Mouse (Mus musculus): ENCODE measurements at regions not wholly inside any gene's neighbourhood (a gene's known extent, or its start where the extent isn't known, plus 50 kb on each side); places are given as distances from the start of the nearest gene placed in this dataset.

- WGBS: 76% methylated on average over 4 of the region's 4 CpGs
Observed at GRCm38 (mm10) chr14:91658654-91659421, 2231.6 kb downstream of the Pcdh9 start.

GRCm38 (mm10) chr14:91656011-91656410 is 2234.5 kb downstream of the Pcdh9 start:
- Histone ChIP-seq H3K4me1 (ENCODE audit: control insufficient read depth, insufficient read depth, low read length) (no peaks in the 10 kb centered on the region), H3K27ac (replicated peaks; ENCODE audit: low read depth, low read length) (no peak overlapping the region), H3K27me3 (ENCODE audit: control insufficient read depth, insufficient read depth, low read length) (no peaks in the 10 kb centered on the region), H3K9me3 (ENCODE audit: control insufficient read depth, low read length) (no peaks in the 10 kb centered on the region), H3K36me3 (ENCODE audit: control insufficient read depth, insufficient read depth, low read length) (no peaks in the 10 kb centered on the region), H3K9ac (ENCODE audit: low read depth, low read length, severe bottlenecking) (no peak overlapping the region), H3K4me3 (replicated peaks; ENCODE audit: low read length) (no peak overlapping the region), H3K4me2 (replicated peaks; ENCODE audit: low read depth, low read length, severe bottlenecking) (no peak overlapping the region)
- no peak for ATAC-seq (ENCODE audit: low FRiP score, low read depth)
- WGBS: 83% methylated on average over 1 of the region's 1 CpGs
- no peak for TF ChIP-seq POLR2A (IDR thresholded peaks at IDR 0.05; ENCODE audit: borderline replicate concordance, extremely low read depth, insufficient read depth, insufficient read length)
- DNase-seq (ENCODE audit: low spot score): no peak

More at GRCm38 (mm10) chr14:91658654-91659421, 2231.6 kb downstream of the Pcdh9 start:
- H3K4me1 ChIP-seq (ENCODE audit: control insufficient read depth, insufficient read depth, low read length): no peaks in the 10 kb centered on the region
- no peak overlapping the region for H3K4me3 ChIP-seq (replicated peaks; ENCODE audit: low read length)
- no peaks in the 10 kb centered on the region for H3K9me3 ChIP-seq (ENCODE audit: control insufficient read depth, low read length)
- no peak for TF ChIP-seq POLR2A (IDR thresholded peaks at IDR 0.05; ENCODE audit: borderline replicate concordance, extremely low read depth, insufficient read depth, insufficient read length)
- ATAC-seq (ENCODE audit: low FRiP score, low read depth) (peak; percentile 74), DNase-seq (ENCODE audit: low spot score) (peak; percentile 45)
- H3K36me3 ChIP-seq (ENCODE audit: control insufficient read depth, insufficient read depth, low read length): no peaks in the 10 kb centered on the region
- H3K27ac ChIP-seq (replicated peaks; ENCODE audit: low read depth, low read length): no peak overlapping the region
- H3K9ac ChIP-seq (ENCODE audit: low read depth, low read length, severe bottlenecking): no peak overlapping the region
- no peak overlapping the region for H3K4me2 ChIP-seq (replicated peaks; ENCODE audit: low read depth, low read length, severe bottlenecking)
- H3K27me3 ChIP-seq (ENCODE audit: control insufficient read depth, insufficient read depth, low read length): no peaks in the 10 kb centered on the region

GRCm38 (mm10) chr14:91630976-91631375 is 2259.5 kb downstream of the Pcdh9 start:
- no peaks in the 10 kb centered on the region for H3K36me3 ChIP-seq (ENCODE audit: control insufficient read depth, insufficient read depth, low read length)
- DNase-seq (ENCODE audit: low spot score) (no peak), ATAC-seq (ENCODE audit: low FRiP score, low read depth) (no peak)
- no peak for TF ChIP-seq POLR2A (IDR thresholded peaks at IDR 0.05; ENCODE audit: borderline replicate concordance, extremely low read depth, insufficient read depth, insufficient read length)
- no peaks in the 10 kb centered on the region for H3K9me3 ChIP-seq (ENCODE audit: control insufficient read depth, low read length)
- H3K4me1 ChIP-seq (ENCODE audit: control insufficient read depth, insufficient read depth, low read length): no peaks in the 10 kb centered on the region
- H3K4me3 ChIP-seq (replicated peaks; ENCODE audit: low read length): no peak overlapping the region
- 60% methylated on average over 6 of the region's 6 CpGs for WGBS
- H3K27me3 ChIP-seq (ENCODE audit: control insufficient read depth, insufficient read depth, low read length): no peaks in the 10 kb centered on the region
- H3K9ac ChIP-seq (ENCODE audit: low read depth, low read length, severe bottlenecking): no peak overlapping the region
- no peak overlapping the region for H3K4me2 ChIP-seq (replicated peaks; ENCODE audit: low read depth, low read length, severe bottlenecking)
- H3K27ac ChIP-seq (replicated peaks; ENCODE audit: low read depth, low read length): no peak overlapping the region

- no peak overlapping the region for H3K9ac ChIP-seq (ENCODE audit: low read depth, low read length, severe bottlenecking)
- no peaks in the 10 kb centered on the region for H3K36me3 ChIP-seq (ENCODE audit: control insufficient read depth, insufficient read depth, low read length)
- no peak for ATAC-seq (ENCODE audit: low FRiP score, low read depth)
- H3K4me3 ChIP-seq (replicated peaks; ENCODE audit: low read length): no peak overlapping the region
- H3K27ac ChIP-seq (replicated peaks; ENCODE audit: low read depth, low read length): no peak overlapping the region
- DNase-seq (ENCODE audit: low spot score): no peak
- TF ChIP-seq POLR2A (IDR thresholded peaks at IDR 0.05; ENCODE audit: borderline replicate concordance, extremely low read depth, insufficient read depth, insufficient read length): no peak
- H3K4me2 ChIP-seq (replicated peaks; ENCODE audit: low read depth, low read length, severe bottlenecking): no peak overlapping the region
- H3K27me3 ChIP-seq (ENCODE audit: control insufficient read depth, insufficient read depth, low read length): no peaks in the 10 kb centered on the region
- H3K9me3 ChIP-seq (ENCODE audit: control insufficient read depth, low read length): peaks cover 3% of the 10 kb centered on the region; the same call in 1 of the 2 replicates
- H3K4me1 ChIP-seq (ENCODE audit: control insufficient read depth, insufficient read depth, low read length): no peaks in the 10 kb centered on the region
Observed at GRCm38 (mm10) chr14:91614391-91614790, 2276.1 kb downstream of the Pcdh9 start.

GRCm38 (mm10) chr14:91604570-91604969 is 2285.9 kb downstream of the Pcdh9 start:
- Histone ChIP-seq H3K27ac (replicated peaks; ENCODE audit: low read depth, low read length) (no peak overlapping the region), H3K4me2 (replicated peaks; ENCODE audit: low read depth, low read length, severe bottlenecking) (no peak overlapping the region), H3K4me3 (replicated peaks; ENCODE audit: low read length) (no peak overlapping the region), H3K4me1 (ENCODE audit: control insufficient read depth, insufficient read depth, low read length) (no peaks in the 10 kb centered on the region), H3K36me3 (ENCODE audit: control insufficient read depth, insufficient read depth, low read length) (no peaks in the 10 kb centered on the region), H3K9me3 (ENCODE audit: control insufficient read depth, low read length) (no peaks in the 10 kb centered on the region), H3K27me3 (ENCODE audit: control insufficient read depth, insufficient read depth, low read length) (no peaks in the 10 kb centered on the region), H3K9ac (ENCODE audit: low read depth, low read length, severe bottlenecking) (no peak overlapping the region)
- no peak for TF ChIP-seq POLR2A (IDR thresholded peaks at IDR 0.05; ENCODE audit: borderline replicate concordance, extremely low read depth, insufficient read depth, insufficient read length)
- ATAC-seq (ENCODE audit: low FRiP score, low read depth): no peak
- DNase-seq (ENCODE audit: low spot score): no peak
